Mouse (Mus musculus): ENCODE measurements around the gene Rpl3l. TPM values are rescaled to one million over a fixed set of nuclear protein-coding genes. Genes with fewer than 3 reads are reported as not detected.

The Rpl3l gene
- polyA plus RNA-seq, 1 experiment = 0.21 TPM

DNA sequence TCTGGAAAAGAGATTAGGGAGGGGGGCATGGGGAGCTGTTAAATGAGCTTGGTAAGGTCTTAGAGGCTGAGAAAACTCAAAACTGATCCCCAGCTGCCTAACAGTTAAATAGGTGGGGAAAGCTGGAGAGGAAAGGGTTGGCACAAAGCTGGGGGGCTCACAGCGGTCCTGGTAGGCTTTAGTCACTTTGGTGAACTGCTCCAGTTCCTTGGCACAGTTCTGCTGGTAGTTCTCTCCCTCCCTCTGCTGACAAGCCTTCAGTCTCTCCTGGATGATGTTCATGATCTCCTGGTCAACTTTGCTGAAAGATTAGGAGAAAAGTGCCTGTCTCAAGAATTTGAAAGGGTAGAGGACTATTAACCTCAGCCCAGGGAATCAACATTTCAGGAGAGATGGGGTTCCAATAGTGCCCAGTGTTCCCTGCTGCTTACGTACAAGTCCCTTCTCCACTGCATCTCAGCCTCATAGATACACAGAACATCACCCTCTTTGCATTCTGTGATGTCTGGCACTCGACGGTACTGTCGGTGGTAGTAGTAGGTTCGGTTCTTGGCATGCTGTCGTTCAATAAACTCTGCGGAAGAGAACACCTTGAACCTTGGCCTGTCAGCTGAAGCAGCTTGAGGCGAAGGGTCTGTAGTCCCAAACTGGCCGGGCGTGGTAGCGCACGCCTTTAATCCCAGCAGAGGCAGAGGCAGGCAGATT lies 5.2 kb upstream of the Rpl3l start:
- Histone ChIP-seq H3K36me3 (ENCODE audit: control insufficient read depth, insufficient read depth, low read length) (no peaks in the 10 kb centered on the region), H3K27me3 (ENCODE audit: control insufficient read depth, insufficient read depth, low read length) (no peaks in the 10 kb centered on the region), H3K27ac (ENCODE audit: control insufficient read depth, insufficient read depth, low read depth, low read length) (no peak overlapping the region), H3K4me1 (ENCODE audit: control insufficient read depth, insufficient read depth, low read length) (peaks cover 3% of the 10 kb centered on the region), H3K4me3 (ENCODE audit: control insufficient read depth, low read depth, low read length) (no peak overlapping the region)
- no peak for TF ChIP-seq POLR2A (IDR thresholded peaks at IDR 0.05; ENCODE audit: control insufficient read depth, low read depth, low read length)
- no peak for TF ChIP-seq CTCF (IDR thresholded peaks at IDR 0.05; ENCODE audit: control insufficient read depth, insufficient read depth, insufficient replicate concordance, low read depth, low read length)

DNA sequence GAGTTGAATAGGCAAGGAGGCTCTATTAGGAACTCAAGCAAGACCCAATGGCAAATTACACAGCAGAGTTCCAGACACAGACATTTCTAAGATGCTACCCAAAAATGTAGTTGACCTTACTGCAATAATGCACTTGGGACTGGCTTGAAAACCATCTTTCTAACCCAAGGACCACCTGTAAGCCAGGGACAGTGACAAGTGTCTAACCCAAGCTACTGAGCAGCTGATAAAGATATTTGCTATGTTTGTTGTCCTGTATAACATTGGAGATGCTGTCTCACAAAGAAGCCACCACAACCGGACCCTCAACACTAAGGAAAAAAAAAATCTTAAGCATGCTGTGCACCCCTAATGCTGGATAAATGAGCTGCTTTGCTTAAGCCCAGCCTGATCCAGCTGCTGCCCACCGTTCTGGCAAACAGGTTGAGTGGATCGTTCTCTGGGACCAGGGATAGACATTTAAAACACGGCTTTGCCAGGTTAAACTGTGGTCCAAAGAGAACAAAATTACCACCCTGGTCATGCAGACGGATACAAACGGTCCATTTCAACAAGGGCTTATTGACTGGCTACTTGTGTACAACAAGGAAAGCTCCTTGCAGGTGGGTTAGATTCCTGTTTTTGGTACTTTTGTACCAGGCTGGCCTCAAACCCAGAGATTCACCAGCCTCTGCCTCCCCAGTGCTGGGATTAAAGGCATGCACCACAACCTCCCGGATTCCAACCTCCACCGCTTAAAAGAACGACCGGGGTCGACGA lies 4.3 kb upstream of the Rpl3l start:
- peaks cover 9% of the 10 kb centered on the region for H3K4me1 ChIP-seq (ENCODE audit: control insufficient read depth, insufficient read depth, low read length)
- H3K27me3 ChIP-seq (ENCODE audit: control insufficient read depth, insufficient read depth, low read length) = no peaks in the 10 kb centered on the region
- H3K36me3 ChIP-seq (ENCODE audit: control insufficient read depth, insufficient read depth, low read length) = no peaks in the 10 kb centered on the region
- peak overlapping the region; percentile 96 for H3K4me3 ChIP-seq (ENCODE audit: control insufficient read depth, low read depth, low read length)
- TF ChIP-seq CTCF (IDR thresholded peaks at IDR 0.05; ENCODE audit: control insufficient read depth, insufficient read depth, insufficient replicate concordance, low read depth, low read length) (no peak), POLR2A (IDR thresholded peaks at IDR 0.05; ENCODE audit: control insufficient read depth, low read depth, low read length) (no peak)
- H3K27ac ChIP-seq (ENCODE audit: control insufficient read depth, insufficient read depth, low read depth, low read length) = no peak overlapping the region; the same call in 1 of the 2 replicates

DNA sequence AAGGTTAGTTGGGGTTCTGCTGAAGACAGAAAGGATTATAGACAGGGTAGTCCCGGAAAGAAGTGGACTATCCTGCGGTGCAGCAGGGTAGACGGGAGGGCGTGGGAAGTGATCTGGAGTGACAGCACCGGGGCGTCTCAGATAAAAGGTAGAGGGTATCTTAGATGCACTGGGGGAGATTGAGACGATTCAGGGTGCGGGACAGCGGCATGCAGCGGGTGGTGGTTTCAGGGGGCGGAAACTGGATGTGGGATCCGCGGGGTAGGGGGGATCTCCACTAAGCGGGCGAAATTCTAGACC lies 3.8 kb upstream of the Rpl3l start:
- Histone ChIP-seq H3K36me3 (ENCODE audit: control insufficient read depth, insufficient read depth, low read length) (no peaks in the 10 kb centered on the region), H3K4me1 (ENCODE audit: control insufficient read depth, insufficient read depth, low read length) (peaks cover 12% of the 10 kb centered on the region)
- TF ChIP-seq CTCF (IDR thresholded peaks at IDR 0.05; ENCODE audit: control insufficient read depth, insufficient read depth, insufficient replicate concordance, low read depth, low read length) = no peak
- no peak for TF ChIP-seq POLR2A (IDR thresholded peaks at IDR 0.05; ENCODE audit: control insufficient read depth, low read depth, low read length)

DNA sequence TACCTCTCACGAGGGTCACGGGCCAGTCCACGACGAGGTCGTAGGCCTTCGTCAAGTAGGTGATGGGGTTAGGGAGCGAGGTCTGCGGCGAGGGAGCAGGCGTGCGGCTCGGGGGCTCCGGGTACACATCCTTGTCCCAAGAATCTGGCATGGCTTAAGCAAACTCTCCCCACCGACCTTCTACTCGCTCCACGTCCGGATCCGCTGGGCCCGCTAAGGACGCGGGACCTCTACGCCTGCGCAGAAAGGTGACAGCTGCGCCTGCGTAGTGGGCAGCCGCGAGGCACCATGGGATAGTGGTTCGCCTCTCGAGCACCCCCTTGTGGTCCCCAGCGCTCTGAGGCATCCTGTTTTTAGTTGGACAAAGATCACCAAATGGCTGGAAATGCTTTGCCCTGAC lies 3.4 kb upstream of the Rpl3l start, which contains the start of gene Ndufb10:
TSS of gene Ndufb10 (minus strand) at position 295 of the 400 bp plus-strand sequence.
- no peaks in the 10 kb centered on the region for H3K27me3 ChIP-seq (ENCODE audit: control insufficient read depth, insufficient read depth, low read length)
- TF ChIP-seq POLR2A (IDR thresholded peaks at IDR 0.05; ENCODE audit: control insufficient read depth, low read depth, low read length) (peak; percentile 92), CTCF (IDR thresholded peaks at IDR 0.05; ENCODE audit: control insufficient read depth, insufficient read depth, insufficient replicate concordance, low read depth, low read length) (peak; percentile 97)
- H3K36me3 ChIP-seq (ENCODE audit: control insufficient read depth, insufficient read depth, low read length) = no peaks in the 10 kb centered on the region
- H3K27ac ChIP-seq (ENCODE audit: control insufficient read depth, insufficient read depth, low read depth, low read length) = peak within 1 kb of the TSS; percentile 83
- H3K4me1 ChIP-seq (ENCODE audit: control insufficient read depth, insufficient read depth, low read length) = peaks cover 12% of the 10 kb centered on the region
- peak within 1 kb of the TSS; percentile 96 for H3K4me3 ChIP-seq (ENCODE audit: control insufficient read depth, low read depth, low read length)

More for the DNA sequence above, 3.8 kb upstream of the Rpl3l start:
- H3K27ac ChIP-seq (ENCODE audit: control insufficient read depth, insufficient read depth, low read depth, low read length) = peak overlapping the region; percentile 83
- H3K27me3 ChIP-seq (ENCODE audit: control insufficient read depth, insufficient read depth, low read length) = no peaks in the 10 kb centered on the region
- peak overlapping the region; percentile 96 for H3K4me3 ChIP-seq (ENCODE audit: control insufficient read depth, low read depth, low read length)

DNA sequence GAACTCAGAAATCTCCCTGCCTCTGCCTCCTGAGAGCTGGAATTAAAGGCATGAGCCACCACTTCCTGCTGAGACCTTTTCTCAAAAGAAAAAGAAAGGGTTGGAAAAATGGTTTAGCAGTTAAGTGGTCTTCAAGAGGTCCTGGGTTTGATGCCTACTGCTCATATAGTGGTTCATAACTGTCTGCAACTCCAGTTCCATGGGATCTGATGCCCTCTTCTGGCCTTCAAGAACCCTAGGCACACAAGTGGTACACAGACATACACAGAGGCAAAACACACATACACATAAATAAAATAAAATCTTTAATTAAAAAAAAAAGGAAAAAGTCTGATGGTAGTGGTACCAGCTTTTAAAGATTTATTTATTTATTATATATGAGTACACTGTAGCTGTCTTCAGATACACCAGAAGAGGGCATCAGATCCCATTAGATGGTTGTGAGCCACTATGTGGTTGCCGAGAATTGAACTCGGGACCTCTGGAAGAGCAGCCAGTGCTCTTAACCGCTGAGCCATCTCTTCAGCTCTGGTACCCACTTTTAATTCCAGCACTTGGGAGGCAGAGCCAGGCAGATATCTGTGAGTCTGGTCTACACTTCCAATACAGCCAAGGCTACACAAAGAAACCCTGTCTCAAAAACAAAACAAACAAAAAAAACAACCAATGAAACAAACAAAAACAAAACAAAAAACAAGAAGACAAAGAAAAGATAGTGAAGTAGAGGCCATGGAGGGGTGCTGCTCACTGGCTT lies 1.8 kb upstream of the Rpl3l start:
- TF ChIP-seq POLR2A (IDR thresholded peaks at IDR 0.05; ENCODE audit: control insufficient read depth, low read depth, low read length) (no peak), CTCF (IDR thresholded peaks at IDR 0.05; ENCODE audit: control insufficient read depth, insufficient read depth, insufficient replicate concordance, low read depth, low read length) (no peak)
- Histone ChIP-seq H3K27ac (ENCODE audit: control insufficient read depth, insufficient read depth, low read depth, low read length) (no peak overlapping the region), H3K27me3 (ENCODE audit: control insufficient read depth, insufficient read depth, low read length) (no peaks in the 10 kb centered on the region), H3K4me1 (ENCODE audit: control insufficient read depth, insufficient read depth, low read length) (peaks cover 12% of the 10 kb centered on the region), H3K4me3 (ENCODE audit: control insufficient read depth, low read depth, low read length) (no peak overlapping the region), H3K36me3 (ENCODE audit: control insufficient read depth, insufficient read depth, low read length) (no peaks in the 10 kb centered on the region)

DNA sequence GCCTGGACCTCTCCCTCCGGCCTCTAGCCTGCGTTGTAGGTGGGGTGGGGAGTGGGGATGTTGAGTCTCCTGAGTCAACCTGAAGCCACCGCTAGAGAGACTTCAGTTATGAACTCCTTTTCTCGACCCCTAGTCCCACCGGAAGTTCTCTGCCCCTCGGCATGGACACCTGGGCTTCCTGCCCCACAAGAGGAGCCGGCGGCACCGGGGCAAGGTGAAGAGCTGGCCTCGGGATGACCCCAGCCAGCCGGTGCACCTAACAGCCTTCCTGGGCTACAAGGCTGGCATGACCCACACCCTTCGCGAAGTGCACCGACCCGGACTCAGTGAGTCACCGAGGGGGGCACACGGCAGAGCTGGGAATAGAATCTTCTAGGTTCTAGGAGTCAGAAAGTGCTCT lies 564 bp downstream of the Rpl3l start:
- TF ChIP-seq CTCF (IDR thresholded peaks at IDR 0.05; ENCODE audit: control insufficient read depth, insufficient read depth, insufficient replicate concordance, low read depth, low read length) (no peak), POLR2A (IDR thresholded peaks at IDR 0.05; ENCODE audit: control insufficient read depth, low read depth, low read length) (no peak)
- no peaks in the 10 kb centered on the region for H3K27me3 ChIP-seq (ENCODE audit: control insufficient read depth, insufficient read depth, low read length)
- peaks cover 12% of the 10 kb centered on the region for H3K4me1 ChIP-seq (ENCODE audit: control insufficient read depth, insufficient read depth, low read length)
- no peaks in the 10 kb centered on the region for H3K36me3 ChIP-seq (ENCODE audit: control insufficient read depth, insufficient read depth, low read length)
- no peak overlapping the region for H3K27ac ChIP-seq (ENCODE audit: control insufficient read depth, insufficient read depth, low read depth, low read length)
- H3K4me3 ChIP-seq (ENCODE audit: control insufficient read depth, low read depth, low read length) = peak overlapping the region; percentile 59

DNA sequence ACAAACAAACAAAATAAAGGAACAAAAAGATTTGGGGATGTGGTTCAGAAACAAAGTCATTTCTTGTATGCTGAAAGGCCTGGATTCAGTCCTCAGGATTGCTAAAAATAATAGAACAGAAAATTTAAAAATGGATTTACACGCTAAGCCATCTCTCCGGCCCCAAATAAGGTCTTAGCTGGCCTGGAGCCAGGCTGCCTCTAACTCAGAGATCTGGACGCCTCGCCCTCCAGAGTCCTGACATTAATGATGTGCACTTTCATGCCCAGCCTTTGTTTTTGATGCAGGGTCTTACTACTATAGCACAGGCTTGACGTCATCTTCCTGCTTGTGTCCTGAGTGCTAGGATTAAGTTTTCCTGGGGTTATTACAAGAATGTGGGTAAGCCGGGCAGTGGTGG lies 1.4 kb downstream of the Rpl3l start:
- Histone ChIP-seq H3K4me3 (ENCODE audit: control insufficient read depth, low read depth, low read length) (no peak overlapping the region), H3K36me3 (ENCODE audit: control insufficient read depth, insufficient read depth, low read length) (no peaks in the 10 kb centered on the region), H3K4me1 (ENCODE audit: control insufficient read depth, insufficient read depth, low read length) (peaks cover 12% of the 10 kb centered on the region), H3K27me3 (ENCODE audit: control insufficient read depth, insufficient read depth, low read length) (no peaks in the 10 kb centered on the region), H3K27ac (ENCODE audit: control insufficient read depth, insufficient read depth, low read depth, low read length) (no peak overlapping the region)
- TF ChIP-seq CTCF (IDR thresholded peaks at IDR 0.05; ENCODE audit: control insufficient read depth, insufficient read depth, insufficient replicate concordance, low read depth, low read length) = no peak
- no peak for TF ChIP-seq POLR2A (IDR thresholded peaks at IDR 0.05; ENCODE audit: control insufficient read depth, low read depth, low read length)

Data from testis, adult 2 months (tissue).